Mouse (Mus musculus): Measurements from ENCODE around the gene Jsrp1. TPM values are rescaled to one million over a fixed set of nuclear protein-coding genes. Genes with fewer than 3 reads are reported as not detected.

Gene Jsrp1
- polyA plus RNA-seq, 1 experiment from 2014 or later = 0.95 TPM

DNA sequence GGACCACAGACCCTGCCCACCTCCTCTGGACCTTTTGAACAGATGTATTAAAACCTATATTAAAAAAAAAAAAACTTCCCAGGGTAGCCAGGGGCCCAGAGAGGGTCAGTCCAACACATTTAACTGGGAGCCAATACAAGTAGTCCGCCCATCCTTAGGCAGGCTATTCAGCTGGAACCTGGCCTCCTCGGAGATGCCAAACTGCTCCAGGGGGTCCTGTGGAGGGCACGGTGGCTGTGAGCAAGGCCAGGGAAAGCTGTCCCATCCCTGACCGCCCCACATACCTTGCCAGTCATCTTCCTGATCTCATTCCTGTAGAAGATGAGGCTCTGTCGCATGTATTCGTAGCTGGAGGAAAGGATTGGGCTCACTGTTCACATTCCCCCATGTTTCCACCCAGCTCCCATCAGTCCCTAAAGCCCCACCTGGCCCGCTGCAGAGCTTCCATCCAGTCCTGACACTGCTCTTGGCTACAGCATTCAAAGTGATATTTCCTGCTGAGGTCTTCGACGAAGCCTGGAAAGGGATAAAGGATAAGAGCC, 16.9 kb downstream of the Jsrp1 start:
- H3K9me3 ChIP-seq = no peaks in the 10 kb centered on the region
- ATAC-seq (ENCODE audit: low FRiP score) = no peak
- H3K27ac ChIP-seq = no peak overlapping the region
- WGBS = 87% methylated on average over 9 of the region's 9 CpGs
- H3K4me1 ChIP-seq (replicated peaks) = peaks cover 44% of the 10 kb centered on the region
- no peaks in the 10 kb centered on the region for H3K27me3 ChIP-seq
- peaks cover 57% of the 10 kb centered on the region for H3K36me3 ChIP-seq
- peak overlapping the region; percentile 94 for H3K9ac ChIP-seq
- H3K4me3 ChIP-seq = peak overlapping the region; percentile 92
- H3K4me2 ChIP-seq = peak overlapping the region; percentile 93

GRCm38 (mm10) chr10:80794750-80795149, 18.5 kb downstream of the Jsrp1 start:
- WGBS = 88% methylated on average over 8 of the region's 8 CpGs
- H3K4me1 ChIP-seq (replicated peaks) = peaks cover 33% of the 10 kb centered on the region
- no peaks in the 10 kb centered on the region for H3K9me3 ChIP-seq
- H3K27me3 ChIP-seq = no peaks in the 10 kb centered on the region
- no peak overlapping the region for H3K4me3 ChIP-seq
- H3K4me2 ChIP-seq = no peak overlapping the region
- ATAC-seq (ENCODE audit: low FRiP score) = no peak
- H3K9ac ChIP-seq = no peak overlapping the region
- 0 out of 2 replicates have a peak overlapping the region, but pooled peaks have one; percentile 18 for H3K27ac ChIP-seq
- peaks cover 68% of the 10 kb centered on the region for H3K36me3 ChIP-seq

DNA sequence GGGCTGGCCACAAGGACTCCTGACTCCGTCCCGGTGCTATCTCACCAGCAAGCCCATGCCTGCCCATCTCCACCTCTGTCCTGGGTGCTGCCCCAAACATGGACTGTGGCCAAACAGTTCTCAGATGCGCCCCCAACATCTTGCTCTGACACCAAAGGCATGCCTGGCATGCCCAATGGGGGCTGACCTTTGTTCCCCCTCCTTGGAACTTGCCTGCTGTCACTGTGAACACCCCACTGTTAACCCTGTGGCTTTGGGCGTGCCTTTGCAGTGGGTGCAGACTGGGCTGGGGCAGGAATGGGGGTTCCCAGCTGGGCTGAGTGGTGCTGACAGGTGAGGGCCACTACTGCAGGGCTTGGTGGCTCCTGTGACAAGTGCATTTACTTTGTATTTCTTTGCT, 19.5 kb downstream of the Jsrp1 start:
- Histone ChIP-seq H3K27me3 (no peaks in the 10 kb centered on the region), H3K4me1 (replicated peaks) (peaks cover 26% of the 10 kb centered on the region), H3K9me3 (no peaks in the 10 kb centered on the region), H3K27ac (peak overlapping the region; percentile 18; the same call in 1 of the 2 replicates), H3K9ac (no peak overlapping the region), H3K4me2 (no peak overlapping the region), H3K4me3 (no peak overlapping the region), H3K36me3 (peaks cover 77% of the 10 kb centered on the region)
- no peak for ATAC-seq (ENCODE audit: low FRiP score)
- 92% methylated on average over 4 of the region's 4 CpGs for WGBS

GRCm38 (mm10) chr10:80793033-80793784, 20.1 kb downstream of the Jsrp1 start:
- H3K9ac ChIP-seq = no peak overlapping the region
- peaks cover 26% of the 10 kb centered on the region for H3K4me1 ChIP-seq (replicated peaks)
- peaks cover 83% of the 10 kb centered on the region for H3K36me3 ChIP-seq
- H3K27me3 ChIP-seq = no peaks in the 10 kb centered on the region
- WGBS = 92% methylated on average over 13 of the region's 13 CpGs
- H3K9me3 ChIP-seq = no peaks in the 10 kb centered on the region
- no peak overlapping the region for H3K4me2 ChIP-seq
- no peak for ATAC-seq (ENCODE audit: low FRiP score)
- H3K4me3 ChIP-seq = no peak overlapping the region
- H3K27ac ChIP-seq = no peak overlapping the region; the same call in 1 of the 2 replicates

GRCm38 (mm10) chr10:80792175-80793032, 20.9 kb downstream of the Jsrp1 start:
- H3K9ac ChIP-seq = no peak overlapping the region
- no peaks in the 10 kb centered on the region for H3K27me3 ChIP-seq
- ATAC-seq (ENCODE audit: low FRiP score) = no peak
- no peak overlapping the region; the same call in 1 of the 2 replicates for H3K27ac ChIP-seq
- H3K4me2 ChIP-seq = no peak overlapping the region
- no peaks in the 10 kb centered on the region for H3K9me3 ChIP-seq
- H3K4me1 ChIP-seq (replicated peaks) = peaks cover 25% of the 10 kb centered on the region
- H3K4me3 ChIP-seq = no peak overlapping the region
- WGBS = 70% methylated on average over 41 of the region's 41 CpGs
- peaks cover 91% of the 10 kb centered on the region for H3K36me3 ChIP-seq

DNA sequence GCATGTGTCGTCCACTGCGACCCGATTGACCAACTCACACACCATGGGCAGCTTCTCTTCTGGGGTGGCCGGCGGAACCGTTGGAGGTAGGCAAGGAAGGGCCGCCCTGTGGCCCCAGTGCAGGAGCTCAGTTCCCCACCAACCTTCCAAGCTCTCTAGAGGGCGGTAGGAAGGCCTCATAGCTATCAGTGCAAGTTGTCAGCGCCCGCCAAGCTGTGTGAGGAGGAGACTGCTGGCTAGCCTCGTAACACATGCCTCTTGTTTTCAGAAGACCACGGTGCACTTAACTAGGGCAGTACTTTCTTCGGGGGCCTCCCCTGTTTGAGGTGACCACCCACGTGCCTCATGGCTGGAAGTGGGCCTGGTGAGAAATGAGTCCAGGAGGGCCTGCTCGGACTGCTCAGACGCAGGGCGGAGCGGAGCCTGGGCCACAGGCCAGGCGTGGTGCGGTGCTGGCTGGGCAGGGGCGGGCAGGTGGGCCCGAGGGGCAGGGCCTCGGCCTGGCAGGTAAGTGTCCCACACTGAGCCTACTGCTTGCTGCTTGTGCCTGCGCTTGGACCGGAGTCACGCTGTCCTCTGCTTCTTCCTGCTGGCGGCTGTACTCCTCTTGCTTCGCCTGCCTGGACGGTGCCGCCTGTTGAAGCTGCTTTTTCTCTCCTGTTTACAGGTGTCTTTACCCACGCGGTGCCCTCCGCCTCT, 21.7 kb downstream of the Jsrp1 start:
- Histone ChIP-seq H3K36me3 (peaks cover 98% of the 10 kb centered on the region), H3K27ac (no peak overlapping the region), H3K9me3 (no peaks in the 10 kb centered on the region), H3K4me1 (replicated peaks) (peaks cover 17% of the 10 kb centered on the region), H3K9ac (no peak overlapping the region), H3K4me3 (no peak overlapping the region), H3K4me2 (no peak overlapping the region), H3K27me3 (no peaks in the 10 kb centered on the region)
- no peak for ATAC-seq (ENCODE audit: low FRiP score)
- WGBS = 88% methylated on average over 33 of the region's 33 CpGs

GRCm38 (mm10) chr10:80790761-80791404, 22.4 kb downstream of the Jsrp1 start:
- H3K27me3 ChIP-seq = no peaks in the 10 kb centered on the region
- WGBS = 87% methylated on average over 19 of the region's 19 CpGs
- no peak overlapping the region for H3K27ac ChIP-seq
- no peak for ATAC-seq (ENCODE audit: low FRiP score)
- no peaks in the 10 kb centered on the region for H3K9me3 ChIP-seq
- H3K4me3 ChIP-seq = no peak overlapping the region
- no peak overlapping the region for H3K4me2 ChIP-seq
- H3K36me3 ChIP-seq = peaks cover 98% of the 10 kb centered on the region
- H3K9ac ChIP-seq = no peak overlapping the region
- peaks cover 10% of the 10 kb centered on the region for H3K4me1 ChIP-seq (replicated peaks)

- Histone ChIP-seq H3K4me2 (no peak overlapping the region), H3K4me3 (no peak overlapping the region), H3K9me3 (no peaks in the 10 kb centered on the region), H3K27ac (no peak overlapping the region), H3K4me1 (replicated peaks) (no peaks in the 10 kb centered on the region), H3K36me3 (peaks cover 98% of the 10 kb centered on the region), H3K9ac (no peak overlapping the region), H3K27me3 (no peaks in the 10 kb centered on the region)
- no peak for ATAC-seq (ENCODE audit: low FRiP score)
- WGBS = 91% methylated on average over 2 of the region's 2 CpGs
Measured at GRCm38 (mm10) chr10:80787517-80787916, 25.8 kb downstream of the Jsrp1 start.

DNA sequence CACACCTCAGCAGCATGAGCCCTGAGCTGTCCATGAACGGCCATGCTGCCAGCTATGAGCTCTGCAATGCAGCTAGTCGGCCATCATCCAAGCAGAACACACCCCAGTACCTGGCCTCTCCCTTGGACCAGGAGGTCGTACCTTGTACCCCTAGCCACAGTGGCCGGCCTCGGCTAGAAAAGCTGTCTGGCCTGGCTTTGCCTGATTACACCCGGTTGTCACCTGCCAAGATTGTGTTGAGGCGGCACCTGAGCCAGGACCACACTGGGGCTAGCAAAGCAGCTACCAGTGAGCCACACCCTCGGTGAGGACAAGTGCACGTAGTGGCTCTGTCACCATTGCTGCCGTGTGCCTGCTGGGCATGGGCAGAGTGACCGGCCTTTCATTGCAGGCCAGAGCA, 27.3 kb downstream of the Jsrp1 start:
- H3K27me3 ChIP-seq = no peaks in the 10 kb centered on the region
- no peak for ATAC-seq (ENCODE audit: low FRiP score)
- 96% methylated on average over 11 of the region's 11 CpGs for WGBS
- no peak overlapping the region for H3K4me3 ChIP-seq
- no peak overlapping the region for H3K4me2 ChIP-seq
- no peaks in the 10 kb centered on the region for H3K9me3 ChIP-seq
- H3K27ac ChIP-seq = no peak overlapping the region
- H3K4me1 ChIP-seq (replicated peaks) = no peaks in the 10 kb centered on the region
- H3K36me3 ChIP-seq = peaks cover 98% of the 10 kb centered on the region
- H3K9ac ChIP-seq = no peak overlapping the region

DNA sequence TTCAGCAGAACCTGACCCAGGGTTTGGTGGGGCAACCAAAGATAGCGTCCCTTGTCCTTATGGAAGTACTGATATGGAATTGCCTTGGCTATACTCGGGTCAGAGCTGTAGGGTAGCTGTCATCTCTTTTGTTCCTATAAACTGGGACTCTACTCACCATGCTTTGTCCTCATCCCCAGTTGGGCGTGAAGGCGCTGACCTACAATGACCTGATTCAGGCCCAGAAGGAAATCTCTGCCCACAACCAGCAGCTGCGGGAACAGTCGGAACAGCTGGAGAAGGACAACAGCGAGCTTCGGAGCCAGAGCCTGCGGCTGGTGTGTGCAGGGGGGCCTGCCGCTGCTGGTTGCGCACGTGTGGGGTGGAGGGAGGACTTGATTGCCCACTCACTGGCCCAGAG, 28.4 kb downstream of the Jsrp1 start:
- peaks cover 98% of the 10 kb centered on the region for H3K36me3 ChIP-seq
- H3K9ac ChIP-seq = no peak overlapping the region
- H3K27me3 ChIP-seq = no peaks in the 10 kb centered on the region
- H3K4me1 ChIP-seq (replicated peaks) = no peaks in the 10 kb centered on the region
- 56% methylated on average over 12 of the region's 12 CpGs for WGBS
- H3K4me2 ChIP-seq = no peak overlapping the region
- ATAC-seq (ENCODE audit: low FRiP score) = no peak
- H3K4me3 ChIP-seq = no peak overlapping the region
- H3K9me3 ChIP-seq = no peaks in the 10 kb centered on the region
- H3K27ac ChIP-seq = no peak overlapping the region

GRCm38 (mm10) chr10:80784302-80784701, 29.0 kb downstream of the Jsrp1 start:
- 100% methylated on average over 2 of the region's 2 CpGs for WGBS

More at GRCm38 (mm10) chr10:80784302-80784701, 29.0 kb downstream of the Jsrp1 start:
- Histone ChIP-seq H3K9ac (no peak overlapping the region), H3K4me3 (no peak overlapping the region), H3K9me3 (no peaks in the 10 kb centered on the region), H3K27me3 (no peaks in the 10 kb centered on the region), H3K27ac (no peak overlapping the region), H3K36me3 (peaks cover 100% of the 10 kb centered on the region), H3K4me1 (replicated peaks) (no peaks in the 10 kb centered on the region), H3K4me2 (no peak overlapping the region)
- no peak for ATAC-seq (ENCODE audit: low FRiP score)
